ENCODE assay signal across 26 mouse cellular contexts in the genomic region with DNA sequence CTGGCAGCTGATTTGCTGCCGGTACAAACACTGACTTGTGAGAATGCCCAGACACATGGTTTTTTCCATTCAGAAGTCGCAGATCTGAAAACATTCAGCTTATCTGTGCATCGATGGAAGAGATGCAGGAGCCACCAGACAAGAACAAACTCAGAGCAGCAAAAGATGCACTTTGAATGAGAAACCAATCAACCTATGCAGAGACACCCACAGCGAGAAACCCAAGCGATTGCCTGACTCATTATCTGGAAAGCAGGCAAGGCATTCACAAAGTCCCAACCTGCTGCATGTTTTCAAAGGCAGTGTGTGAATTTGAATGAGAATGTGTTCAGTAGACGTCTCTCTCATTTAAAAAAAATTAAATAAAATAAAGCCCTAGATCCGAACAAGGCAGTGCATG. TPM values are rescaled to one million over a fixed set of nuclear protein-coding genes. Genes with fewer than 3 reads are reported as not detected.
DNase-seq lines count a peak whose midpoint lies in the region; ATAC-seq and TF ChIP-seq lines count a peak whose summit lies in the region.
"Had no signal": no experiment of that assay in that cellular context is flagged by ENCODE, and none has a peak within 500 bp of the region (broad histone marks: within the 10 kb centered on the region; RNA-seq: fewer than 3 reads in every experiment).

No protein-coding gene starts in this region.

- no peaks in the 10 kb centered on the region for H3K36me3 ChIP-seq in forebrain, postnatal 0 days (ENCODE audit: insufficient read depth)
- no peaks in the 10 kb centered on the region for H3K36me3 ChIP-seq in forebrain, embryonic 14.5 days (ENCODE audit: control insufficient read depth, insufficient read depth, low read length)
- H3K36me3 ChIP-seq in liver, embryonic 12.5 days = no peaks in the 10 kb centered on the region
- H3K36me3 ChIP-seq: forebrain, embryonic 10.5 days; heart, embryonic 13.5 days had no signal

- no peak overlapping the region for H3K9ac ChIP-seq in forebrain, postnatal 0 days
- no peak overlapping the region for H3K9ac ChIP-seq in forebrain, embryonic 14.5 days (ENCODE audit: low read length)
- no peak overlapping the region for H3K9ac ChIP-seq in liver, embryonic 12.5 days
- H3K9ac ChIP-seq: heart, embryonic 13.5 days had no signal

- H3K27me3 ChIP-seq in forebrain, postnatal 0 days (ENCODE audit: insufficient read depth, low read length) = no peaks in the 10 kb centered on the region
- 0 out of 2 replicates have a peak, but pooled peaks cover 4% of the 10 kb centered on the region for H3K27me3 ChIP-seq in forebrain, embryonic 14.5 days (replicated peaks; ENCODE audit: control insufficient read depth, insufficient read depth, low read length)
- H3K27me3 ChIP-seq in liver, embryonic 12.5 days (replicated peaks) = peaks cover 12% of the 10 kb centered on the region

- no peak for ATAC-seq in forebrain, postnatal 0 days
- no peak for ATAC-seq in forebrain, embryonic 14.5 days
- no peak for ATAC-seq in liver, embryonic 12.5 days
- ATAC-seq: activated CD4-positive, CD25-positive, alpha-beta regulatory T cell, adult 4 months had no signal

- no peak overlapping the region for H3K27ac ChIP-seq in forebrain, postnatal 0 days (ENCODE audit: low read depth, low read length)
- H3K27ac ChIP-seq in forebrain, embryonic 14.5 days (ENCODE audit: low read depth, low read length) = no peak overlapping the region
- peak overlapping the region; percentile 24; the same call in 1 of the 2 replicates for H3K27ac ChIP-seq in left cerebral cortex, adult 2 months
- no peak overlapping the region for H3K27ac ChIP-seq in liver, embryonic 12.5 days
- H3K27ac ChIP-seq: forebrain, embryonic 10.5 days; heart, embryonic 13.5 days had no signal

- no peaks in the 10 kb centered on the region for H3K9me3 ChIP-seq in forebrain, postnatal 0 days (ENCODE audit: low read length)
- no peaks in the 10 kb centered on the region for H3K9me3 ChIP-seq in forebrain, embryonic 14.5 days (replicated peaks; ENCODE audit: control insufficient read depth, low read length)
- H3K9me3 ChIP-seq in liver, embryonic 12.5 days (replicated peaks) = no peaks in the 10 kb centered on the region
- H3K9me3 ChIP-seq: forebrain, embryonic 10.5 days; heart, embryonic 13.5 days had no signal

- TF ChIP-seq CTCF in forebrain, postnatal 0 days (IDR thresholded peaks at IDR 0.05; ENCODE audit: low read depth) = no peak
- no peak for TF ChIP-seq CTCF in left cerebral cortex, adult 2 months (IDR thresholded peaks at IDR 0.05)

- no peaks in the 10 kb centered on the region for H3K4me1 ChIP-seq in forebrain, postnatal 0 days (ENCODE audit: insufficient read depth)
- H3K4me1 ChIP-seq in forebrain, embryonic 14.5 days (ENCODE audit: control insufficient read depth, insufficient read depth, low read length) = no peaks in the 10 kb centered on the region
- H3K4me1 ChIP-seq in liver, embryonic 12.5 days = 0 out of 2 replicates have a peak, but pooled peaks cover 4% of the 10 kb centered on the region

- no peak for DNase-seq in forebrain, postnatal 0 days
- DNase-seq in forebrain, embryonic 14.5 days (ENCODE audit: low spot score) = no peak
- peak in 1 of 2 experiments; percentile 24 for DNase-seq in left cerebral cortex, adult 2 months (ENCODE audit: extremely low spot score in 1 of 2, low spot score in 2 of 2)
- no peak for DNase-seq in left cerebral cortex, postnatal 10 days (ENCODE audit: extremely low spot score in 1 of 2, low spot score in 2 of 2)
- DNase-seq in right cerebral cortex, postnatal 25 days = peak; percentile 22
- no peak for DNase-seq in right cerebral cortex, postnatal 4 days
- no peak for DNase-seq in kidney, adult 9 months
- DNase-seq: adrenal gland, postnatal 10 days; cerebellum, adult 11-12 months; cerebellum, postnatal 25 days; gastrocnemius, postnatal 10 days; heart, adult 18-20 months; kidney, adult 2 months; kidney, postnatal 14 days; lung, adult 2 months; thymus, postnatal 14 days had no signal

- peak overlapping the region; percentile 24; the same call in 1 of the 2 replicates for H3K4me2 ChIP-seq in forebrain, postnatal 0 days (ENCODE audit: low read depth)
- no peak overlapping the region for H3K4me2 ChIP-seq in forebrain, embryonic 14.5 days (ENCODE audit: low read length)
- no peak overlapping the region for H3K4me2 ChIP-seq in liver, embryonic 12.5 days
- H3K4me2 ChIP-seq: heart, embryonic 13.5 days; liver, embryonic 11.5 days had no signal

- no peak overlapping the region for H3K4me3 ChIP-seq in forebrain, postnatal 0 days (ENCODE audit: low read depth, low read length)
- H3K4me3 ChIP-seq in forebrain, embryonic 14.5 days (ENCODE audit: low read depth, low read length) = no peak overlapping the region
- peak overlapping the region; percentile 66 for H3K4me3 ChIP-seq in left cerebral cortex, adult 2 months
- no peak overlapping the region for H3K4me3 ChIP-seq in liver, embryonic 12.5 days
- H3K4me3 ChIP-seq: forebrain, embryonic 10.5 days; heart, embryonic 13.5 days; megakaryocyte, embryonic 14.5 days had no signal

- intact Hi-C loops in left cerebral cortex, adult 2 months (cut with DNase I) = no loop called here
- intact Hi-C loops in left cerebral cortex, postnatal 10 days (cut with DNase I) = no loop called here

- 49% methylated on average over 7 of the region's 7 CpGs for WGBS in forebrain, postnatal 0 days
- 71% methylated on average over 7 of the region's 7 CpGs for WGBS in forebrain, embryonic 14.5 days
- WGBS in liver, embryonic 12.5 days (ENCODE audit: insufficient replicate concordance) = 65% methylated on average over 7 of the region's 7 CpGs

RNA-seq across cellular contexts. Expression of a gene that starts 4.9 kb away (rescaled TPM):
- total RNA-seq in forebrain, postnatal 0 days (2014; rRNA removed) = 8.2 and 12.6 TPM in 2 replicates
- 17.1 and 28.2 TPM in 2 replicates for polyA plus RNA-seq in forebrain, postnatal 0 days (2015; fragmentation: Nextera tagmentation; extraction: Ambion mirVana)
- 5.1 and 7.4 TPM in 2 replicates for polyA plus RNA-seq in forebrain, embryonic 14.5 days (2014; fragmentation: Nextera tagmentation; extraction: Ambion mirVana)
- total RNA-seq in left cerebral cortex, adult 2 months (2021) = 100 to 1,000 TPM; 139 to 151 TPM
- 100 to 1,000 TPM; 124 to 129 TPM for total RNA-seq in left cerebral cortex, postnatal 10 days (2021)
- 0.12 TPM in 1 of 2 replicates, not detected in the other for polyA plus RNA-seq in liver, embryonic 12.5 days (2016; fragmentation: Nextera tagmentation; extraction: Ambion mirVana)
- total RNA-seq: ES-E14; heart, adult 18-20 months; heart, postnatal 25 days had no signal
- polyA plus RNA-seq: activated CD4-positive, CD25-positive, alpha-beta regulatory T cell, adult 4 months; limb, embryonic 11.5 days; lung, adult 2 months; testis, adult 2 months had no signal
